In the genomic region with DNA sequence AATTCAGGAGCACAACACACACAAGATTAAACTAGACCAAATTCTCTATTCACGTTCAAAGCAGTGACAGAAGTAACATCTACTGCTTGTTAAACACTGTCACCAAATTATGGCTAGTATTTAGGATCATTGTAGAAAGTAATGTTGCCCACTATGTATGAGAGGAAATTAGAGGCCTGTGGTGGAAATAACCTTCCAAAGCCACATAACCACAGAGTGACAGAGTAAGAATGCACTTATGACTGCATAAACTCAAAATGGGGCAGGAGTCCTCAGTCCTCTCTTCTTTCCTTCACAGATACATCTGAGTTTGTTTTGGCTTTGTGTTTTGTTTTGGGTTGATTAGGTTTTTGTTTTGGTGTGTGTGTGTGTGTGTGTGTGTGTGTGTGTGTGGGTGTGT, we compare ENCODE assay signal across 14 mouse cellular contexts.
"Had no signal": no experiment of that assay in that cellular context is flagged by ENCODE, and none has a peak within 500 bp of the region (broad histone marks: within the 10 kb centered on the region; RNA-seq: fewer than 3 reads in every experiment).

No protein-coding gene starts in this region.

- H3K9ac ChIP-seq: limb, embryonic 13.5 days; liver, embryonic 15.5 days; lung, embryonic 15.5 days; midbrain, embryonic 13.5 days; neural tube, embryonic 15.5 days had no signal

- DNase-seq: kidney, adult 11 months; kidney, adult 9 months; kidney, postnatal 14 days; left cerebral cortex, postnatal 4 days; lung, postnatal 14 days; right cerebral cortex, adult 18-20 months; right cerebral cortex, postnatal 25 days; thymus, postnatal 36 days had no signal

- H3K27ac ChIP-seq: limb, embryonic 13.5 days; liver, embryonic 15.5 days; lung, embryonic 15.5 days; midbrain, embryonic 13.5 days; neural tube, embryonic 15.5 days had no signal

- ATAC-seq: midbrain, embryonic 13.5 days had no signal

- H3K4me3 ChIP-seq: limb, embryonic 13.5 days; liver, embryonic 15.5 days; lung, embryonic 15.5 days; midbrain, embryonic 13.5 days; myocyte; neural tube, embryonic 15.5 days had no signal

- H3K36me3 ChIP-seq: limb, embryonic 13.5 days; liver, embryonic 15.5 days; lung, embryonic 15.5 days; midbrain, embryonic 13.5 days; neural tube, embryonic 15.5 days had no signal

- H3K27me3 ChIP-seq: limb, embryonic 13.5 days; liver, embryonic 15.5 days; lung, embryonic 15.5 days; midbrain, embryonic 13.5 days; neural tube, embryonic 15.5 days had no signal

- H3K4me1 ChIP-seq: limb, embryonic 13.5 days; lung, embryonic 15.5 days; midbrain, embryonic 13.5 days; neural tube, embryonic 15.5 days had no signal

- H3K9me3 ChIP-seq: limb, embryonic 13.5 days; liver, embryonic 15.5 days; lung, embryonic 15.5 days; midbrain, embryonic 13.5 days; neural tube, embryonic 15.5 days had no signal

- H3K4me2 ChIP-seq: limb, embryonic 13.5 days; liver, embryonic 15.5 days; lung, embryonic 15.5 days; midbrain, embryonic 13.5 days; neural tube, embryonic 15.5 days had no signal
